Mouse (Mus musculus) stomach, postnatal 0 days (tissue): ENCODE results near the gene Galntl6.

Experiments used
- CTCF ChIP-seq: IDR thresholded peaks from 2 replicates; pipeline ENCODE4 v1.5.1; 2016; ENCODE audit warnings: antibody characterized with exemption, low read depth, mild to moderate bottlenecking, moderate library complexity
- EP300 ChIP-seq: optimal IDR thresholded peaks from 2 replicates; pipeline ENCODE3; 2016; ENCODE audit warnings: antibody characterized with exemption

DNA sequence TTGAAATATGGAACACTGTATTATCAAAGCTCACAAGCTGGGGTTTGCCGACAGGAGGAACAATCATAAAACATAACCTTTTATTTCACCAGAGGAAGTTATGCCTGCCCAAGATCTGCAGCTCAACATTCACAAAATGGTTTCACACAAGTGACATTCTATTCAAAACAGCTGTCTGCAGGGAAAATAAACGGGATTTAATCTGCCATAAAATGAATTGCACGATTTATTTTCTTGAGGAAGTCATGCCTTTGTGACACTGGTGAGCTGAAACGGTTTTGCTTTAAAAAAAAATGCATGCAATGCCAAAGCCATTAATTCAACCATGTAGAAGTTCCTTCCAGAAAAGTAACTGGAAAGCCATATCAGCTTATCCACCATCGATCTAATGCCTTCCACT is 494.0 kb downstream of the Galntl6 start:
- TF ChIP-seq CTCF, result no peak
- TF ChIP-seq EP300, result no peak
